Mouse (Mus musculus) midbrain, embryonic 10.5 days (tissue): ENCODE measurements around the gene Efnb2. TPM values are rescaled to one million over a fixed set of nuclear protein-coding genes. Genes with fewer than 3 reads are reported as not detected.
A peak's percentile ranks its signal among the peaks of the same experiment; 100 is the strongest.

ENCODE experiments used
- DNase-seq: peaks from one replicate; pipeline ENCODE4 v3.0.0-alpha.2; 2017; ENCODE audit warnings: low spot score
- H3K27ac ChIP-seq: fragments of 300-500 bp; sonication (generic); replicated peaks from 2 replicates; pipeline ENCODE4 v1.5.1; 2016; ENCODE audit warnings: mild to moderate bottlenecking
- H3K27me3 ChIP-seq: fragments of 300-500 bp; sonication (generic); 2 replicates; pipeline ENCODE4 v1.6.1; 2016; ENCODE audit warnings: low read depth, mild to moderate bottlenecking; ENCODE audit not compliant: poor library complexity, severe bottlenecking
- H3K36me3 ChIP-seq: fragments of 300-500 bp; sonication (generic); 2 replicates; pipeline ENCODE4 v1.6.1; 2016; ENCODE audit warnings: mild to moderate bottlenecking, moderate library complexity
- H3K4me1 ChIP-seq: fragments of 300-500 bp; sonication (generic); 2 replicates; pipeline ENCODE4 v1.6.1; 2016
- H3K4me3 ChIP-seq: fragments of 300-500 bp; sonication (generic); 2 replicates; pipeline ENCODE4 v1.5.1; 2016; ENCODE audit warnings: mild to moderate bottlenecking, moderate library complexity
- H3K9me3 ChIP-seq: fragments of 300-500 bp; sonication (generic); replicated peaks from 2 replicates; pipeline ENCODE4 v1.6.1; 2016; ENCODE audit warnings: mild to moderate bottlenecking
- WGBS: fragments of 180-500 bp; shearing (Covaris S2); methylation state at CpG from one replicate; pipeline ENCODE4 v1.1.7; 2016; 5-methylcytosine and 5-hydroxymethylcytosine counted together
- polyA plus RNA-seq: library from polyadenylated mRNA; unstranded; fragments of >200 nt; fragmentation: Nextera tagmentation; extraction: Ambion mirVana; gene quantifications from 2 replicates; pipeline ENCODE4 v1.2.1, GENCODE M21; 2016

The Efnb2 gene
- polyA plus RNA-seq, 1 experiment from 2014 or later = 15.8 TPM

DNA sequence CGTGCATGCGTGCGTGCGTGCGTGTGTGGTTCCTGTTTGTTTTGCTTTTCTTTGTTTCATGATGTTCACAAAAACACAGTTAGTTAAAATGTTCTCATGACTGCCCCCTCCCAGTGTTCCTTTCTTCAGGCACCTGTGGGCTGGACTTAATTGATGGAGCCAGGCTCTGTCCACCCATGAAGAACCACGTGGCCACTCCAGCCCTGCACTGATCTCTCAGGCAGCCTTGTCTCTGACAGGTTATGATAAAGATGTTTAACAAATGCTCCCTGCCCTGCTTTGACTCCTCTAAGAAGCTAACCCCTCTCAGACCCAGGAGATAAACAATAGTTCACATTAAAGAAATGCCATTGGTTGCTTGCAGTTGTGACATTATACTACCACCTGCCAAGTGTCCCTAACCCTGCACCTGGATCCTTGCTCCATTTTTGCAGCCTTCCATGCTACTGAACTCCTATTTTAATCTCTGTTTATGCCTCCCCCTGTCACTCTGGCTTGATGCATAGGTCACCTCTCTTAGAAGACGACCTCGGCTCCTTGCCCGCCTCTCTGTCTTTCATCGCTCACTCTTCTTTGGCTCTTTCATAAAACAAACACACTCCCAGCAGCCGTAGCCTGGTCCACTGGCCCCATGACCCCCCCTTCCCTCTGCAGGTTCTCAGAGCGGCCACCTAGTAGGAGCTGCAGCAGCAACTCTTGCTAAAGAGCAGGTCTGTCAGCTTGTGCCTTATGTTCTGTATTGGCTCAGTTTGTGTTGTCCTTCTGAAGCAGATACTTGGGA, 65.0 kb downstream of the Efnb2 start:
- DNase-seq = no peak
- Histone ChIP-seq H3K36me3 (no peaks in the 10 kb centered on the region), H3K27me3 (peaks cover 87% of the 10 kb centered on the region), H3K27ac (peak overlapping the region; percentile 28; the same call in 1 of the 2 replicates), H3K4me3 (no peak overlapping the region), H3K9me3 (no peaks in the 10 kb centered on the region), H3K4me1 (peaks cover 33% of the 10 kb centered on the region)
- WGBS = 50% methylated on average over 12 of the region's 12 CpGs

DNA sequence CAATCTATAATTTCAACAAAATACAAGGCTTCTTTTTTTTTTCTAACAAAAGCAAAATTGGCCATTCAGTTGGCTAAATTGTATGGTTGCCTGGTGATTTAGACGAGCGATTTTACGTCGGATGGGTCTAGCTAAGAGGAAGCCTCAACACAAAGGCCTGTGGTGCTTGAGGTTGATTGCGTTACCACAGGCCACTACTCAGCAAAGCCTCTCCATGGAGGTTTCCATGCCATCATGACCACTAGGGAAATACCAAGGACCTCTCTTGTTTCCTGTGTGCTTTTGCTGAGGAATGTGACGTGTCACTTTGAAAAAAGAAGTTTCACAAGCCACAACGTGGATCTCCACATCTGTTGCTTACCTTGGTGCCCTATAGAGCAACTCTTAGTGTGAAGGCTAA, 67.2 kb downstream of the Efnb2 start:
- Histone ChIP-seq H3K27me3 (peaks cover 82% of the 10 kb centered on the region), H3K9me3 (0 out of 2 replicates have a peak, but pooled peaks cover 5% of the 10 kb centered on the region), H3K4me3 (no peak overlapping the region), H3K36me3 (no peaks in the 10 kb centered on the region), H3K27ac (no peak overlapping the region), H3K4me1 (peaks cover 33% of the 10 kb centered on the region)
- WGBS = 86% methylated on average over 7 of the region's 7 CpGs
- DNase-seq = no peak

DNA sequence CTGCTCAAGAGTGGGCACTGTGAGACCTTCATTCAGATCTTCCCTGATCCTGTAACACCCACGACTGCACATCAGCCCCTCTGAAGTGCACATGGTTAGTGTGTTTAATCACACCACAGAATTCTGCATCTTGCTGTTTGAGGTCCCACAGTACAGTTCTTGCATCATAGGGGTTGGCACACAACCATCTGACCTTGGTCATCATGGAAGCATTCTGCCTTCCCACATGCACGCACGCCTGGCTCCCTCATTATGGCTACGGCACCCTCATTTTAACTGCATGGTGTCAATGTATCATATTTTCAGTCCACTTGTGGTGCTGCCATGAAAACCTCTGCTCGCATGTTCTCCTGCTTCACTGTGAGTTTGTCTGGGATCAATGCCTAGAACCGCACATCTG, 67.7 kb downstream of the Efnb2 start:
- no peak overlapping the region for H3K27ac ChIP-seq
- DNase-seq = no peak
- H3K36me3 ChIP-seq = no peaks in the 10 kb centered on the region
- peaks cover 77% of the 10 kb centered on the region for H3K27me3 ChIP-seq
- H3K4me1 ChIP-seq = peaks cover 29% of the 10 kb centered on the region
- 96% methylated on average over 6 of the region's 6 CpGs for WGBS
- H3K9me3 ChIP-seq = 0 out of 2 replicates have a peak, but pooled peaks cover 5% of the 10 kb centered on the region
- H3K4me3 ChIP-seq = no peak overlapping the region

DNA sequence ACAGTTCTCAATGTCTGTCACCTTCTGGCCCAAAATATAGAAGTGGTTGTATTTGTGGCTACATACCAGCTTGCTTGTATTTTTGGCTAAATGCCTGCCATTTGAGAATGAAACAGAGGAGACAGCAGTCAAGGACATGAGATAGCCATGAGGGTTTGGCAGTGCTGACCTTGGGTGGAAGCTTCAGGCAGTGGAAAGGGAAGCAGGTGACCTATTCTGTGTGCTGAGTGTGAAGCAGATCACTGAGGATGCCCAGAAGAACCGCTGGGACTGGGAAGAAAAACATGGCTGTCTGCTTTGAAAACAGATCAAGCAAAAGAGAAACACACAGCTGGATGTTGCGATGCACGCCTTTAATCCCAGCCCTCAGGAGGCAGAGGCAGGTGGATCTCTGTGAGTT, 68.7 kb downstream of the Efnb2 start:
- 91% methylated on average over 3 of the region's 3 CpGs for WGBS
- Histone ChIP-seq H3K27ac (no peak overlapping the region), H3K27me3 (peaks cover 67% of the 10 kb centered on the region), H3K4me3 (no peak overlapping the region), H3K4me1 (peaks cover 19% of the 10 kb centered on the region), H3K9me3 (0 out of 2 replicates have a peak, but pooled peaks cover 5% of the 10 kb centered on the region), H3K36me3 (no peaks in the 10 kb centered on the region)
- DNase-seq = no peak

DNA sequence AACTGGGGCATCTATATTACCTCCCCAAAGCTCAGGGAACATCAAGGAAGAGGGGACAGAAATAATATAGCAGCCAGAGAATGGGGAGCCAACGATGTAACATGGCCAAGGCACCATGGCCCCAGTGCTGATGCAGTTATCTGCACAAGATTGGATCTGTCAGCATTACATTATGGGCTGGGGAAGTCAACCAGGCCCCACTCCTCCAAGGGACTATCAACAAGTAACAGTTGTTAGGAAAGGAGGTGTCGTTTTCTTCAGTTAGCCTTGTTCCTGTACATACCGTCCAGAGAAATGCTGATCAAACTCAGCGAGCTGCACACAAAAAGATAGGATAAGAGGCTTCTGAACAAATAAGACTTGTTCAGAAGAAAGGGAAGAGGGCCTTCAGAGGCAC, 77.1 kb downstream of the Efnb2 start:
- no peak for DNase-seq
- H3K27me3 ChIP-seq = peaks cover 72% of the 10 kb centered on the region
- no peaks in the 10 kb centered on the region for H3K4me1 ChIP-seq
- no peak overlapping the region for H3K4me3 ChIP-seq
- no peak overlapping the region for H3K27ac ChIP-seq
- H3K9me3 ChIP-seq = no peaks in the 10 kb centered on the region
- 92% methylated on average over 4 of the region's 4 CpGs for WGBS
- H3K36me3 ChIP-seq = no peaks in the 10 kb centered on the region

DNA sequence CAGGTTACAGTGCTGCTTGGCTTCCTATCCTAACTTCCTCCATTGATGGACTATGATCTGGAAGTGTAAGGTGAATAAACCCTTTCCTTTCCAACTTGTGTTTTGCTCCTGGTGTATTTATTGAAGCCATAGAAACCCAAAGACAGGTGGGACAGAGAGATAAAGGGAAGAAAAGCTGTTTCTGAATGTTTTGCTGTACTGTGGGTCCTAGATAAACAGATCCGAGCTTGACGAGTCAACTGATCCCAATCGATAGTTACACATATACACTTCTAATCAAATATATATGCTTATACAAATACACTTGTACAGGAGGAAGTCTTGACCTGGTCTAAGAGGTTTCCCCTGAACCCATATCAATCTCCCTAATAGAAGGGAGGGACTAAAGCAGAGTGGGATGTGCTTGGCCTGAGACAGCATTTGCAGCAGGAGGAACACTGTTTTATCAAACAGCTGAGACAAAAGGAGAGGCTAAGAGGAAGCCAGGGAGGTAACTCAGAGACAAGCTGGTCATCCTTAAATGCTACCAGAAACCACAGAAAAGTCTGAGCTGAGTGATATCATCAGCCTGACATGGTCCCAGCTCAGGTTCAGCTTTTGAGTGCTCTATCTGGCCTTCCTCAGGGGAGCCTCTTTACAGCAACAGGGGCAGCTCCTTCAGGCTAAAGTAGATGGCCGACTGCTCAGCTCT, 77.6 kb downstream of the Efnb2 start:
- 87% methylated on average over 4 of the region's 4 CpGs for WGBS
- Histone ChIP-seq H3K4me3 (no peak overlapping the region), H3K27me3 (peaks cover 77% of the 10 kb centered on the region), H3K4me1 (peaks cover under 1% of the 10 kb centered on the region), H3K9me3 (no peaks in the 10 kb centered on the region), H3K27ac (no peak overlapping the region), H3K36me3 (no peaks in the 10 kb centered on the region)
- no peak for DNase-seq

DNA sequence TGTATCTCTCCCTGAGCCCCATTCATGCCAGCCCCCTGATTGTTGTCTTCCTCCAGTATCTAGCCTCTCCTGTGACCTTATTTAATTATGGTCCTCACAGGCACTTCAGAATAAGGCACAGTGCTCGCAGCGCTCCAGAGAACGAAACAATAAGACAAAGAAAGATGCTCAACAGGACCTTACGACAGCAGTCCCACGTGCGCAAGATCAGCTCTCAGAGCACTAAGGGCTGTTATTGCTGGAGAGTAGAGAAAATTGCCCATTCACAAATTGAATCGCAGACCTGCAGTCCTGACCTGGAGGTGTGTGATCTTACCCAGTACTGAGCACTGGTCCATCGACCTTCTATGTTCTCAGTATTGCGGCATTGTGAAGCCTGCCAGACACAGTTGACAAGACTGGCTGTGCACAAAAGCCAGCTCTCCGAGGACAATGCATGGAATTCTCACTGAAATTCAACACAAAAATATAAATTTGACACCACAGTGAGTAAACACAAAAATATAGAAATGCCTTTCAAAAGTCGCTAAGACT, 83.2 kb downstream of the Efnb2 start:
- Histone ChIP-seq H3K4me3 (no peak overlapping the region), H3K4me1 (peaks cover 57% of the 10 kb centered on the region), H3K36me3 (no peaks in the 10 kb centered on the region), H3K27ac (no peak overlapping the region), H3K27me3 (peaks cover 79% of the 10 kb centered on the region), H3K9me3 (no peaks in the 10 kb centered on the region)
- WGBS = 53% methylated on average over 11 of the region's 11 CpGs
- DNase-seq = no peak

DNA sequence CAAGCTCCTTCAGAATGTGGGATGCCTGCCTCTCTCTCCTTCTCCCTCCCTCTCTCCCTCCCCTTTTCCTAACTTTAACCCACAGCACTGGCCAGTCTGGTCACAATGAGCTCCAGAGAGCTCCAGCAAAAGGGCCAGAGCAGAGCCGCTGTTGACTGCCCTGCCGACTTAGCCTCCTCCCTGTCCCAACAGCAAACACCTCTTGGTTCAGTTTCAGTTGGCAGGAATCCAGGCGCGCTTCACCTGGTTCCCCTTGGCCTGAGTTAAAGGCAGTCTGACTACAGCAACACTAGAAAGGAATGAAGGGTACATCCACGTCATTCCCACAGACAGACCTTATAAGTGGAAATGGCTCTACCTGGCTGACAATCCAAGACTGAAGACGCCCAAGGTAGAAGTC, 84.2 kb downstream of the Efnb2 start:
- DNase-seq = no peak
- H3K4me3 ChIP-seq = no peak overlapping the region
- peak overlapping the region; percentile 42; the same call in 1 of the 2 replicates for H3K27ac ChIP-seq
- H3K36me3 ChIP-seq = no peaks in the 10 kb centered on the region
- no peaks in the 10 kb centered on the region for H3K9me3 ChIP-seq
- H3K4me1 ChIP-seq = peaks cover 66% of the 10 kb centered on the region
- 89% methylated on average over 6 of the region's 6 CpGs for WGBS
- peaks cover 77% of the 10 kb centered on the region for H3K27me3 ChIP-seq

DNA sequence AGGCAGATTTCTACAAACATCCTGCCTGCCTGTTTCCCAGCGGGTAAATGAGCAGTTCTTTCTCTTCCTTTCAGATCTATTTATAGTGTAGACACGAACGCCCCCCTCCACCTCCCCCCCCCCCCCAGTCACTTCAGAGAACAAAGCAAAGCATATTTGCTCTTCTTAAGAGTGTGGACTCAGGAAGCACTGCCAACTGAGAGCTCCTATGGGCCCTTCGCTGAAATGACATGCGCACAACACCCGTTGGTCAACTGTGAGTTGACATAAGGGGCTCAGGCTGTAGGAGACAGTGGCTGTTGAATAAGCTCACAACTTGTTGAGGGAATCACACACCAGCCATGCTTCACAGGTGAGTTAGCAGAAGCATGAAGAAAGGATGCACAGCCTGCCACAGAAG, 84.8 kb downstream of the Efnb2 start:
- WGBS = 53% methylated on average over 6 of the region's 6 CpGs
- peaks cover 66% of the 10 kb centered on the region for H3K4me1 ChIP-seq

DNA sequence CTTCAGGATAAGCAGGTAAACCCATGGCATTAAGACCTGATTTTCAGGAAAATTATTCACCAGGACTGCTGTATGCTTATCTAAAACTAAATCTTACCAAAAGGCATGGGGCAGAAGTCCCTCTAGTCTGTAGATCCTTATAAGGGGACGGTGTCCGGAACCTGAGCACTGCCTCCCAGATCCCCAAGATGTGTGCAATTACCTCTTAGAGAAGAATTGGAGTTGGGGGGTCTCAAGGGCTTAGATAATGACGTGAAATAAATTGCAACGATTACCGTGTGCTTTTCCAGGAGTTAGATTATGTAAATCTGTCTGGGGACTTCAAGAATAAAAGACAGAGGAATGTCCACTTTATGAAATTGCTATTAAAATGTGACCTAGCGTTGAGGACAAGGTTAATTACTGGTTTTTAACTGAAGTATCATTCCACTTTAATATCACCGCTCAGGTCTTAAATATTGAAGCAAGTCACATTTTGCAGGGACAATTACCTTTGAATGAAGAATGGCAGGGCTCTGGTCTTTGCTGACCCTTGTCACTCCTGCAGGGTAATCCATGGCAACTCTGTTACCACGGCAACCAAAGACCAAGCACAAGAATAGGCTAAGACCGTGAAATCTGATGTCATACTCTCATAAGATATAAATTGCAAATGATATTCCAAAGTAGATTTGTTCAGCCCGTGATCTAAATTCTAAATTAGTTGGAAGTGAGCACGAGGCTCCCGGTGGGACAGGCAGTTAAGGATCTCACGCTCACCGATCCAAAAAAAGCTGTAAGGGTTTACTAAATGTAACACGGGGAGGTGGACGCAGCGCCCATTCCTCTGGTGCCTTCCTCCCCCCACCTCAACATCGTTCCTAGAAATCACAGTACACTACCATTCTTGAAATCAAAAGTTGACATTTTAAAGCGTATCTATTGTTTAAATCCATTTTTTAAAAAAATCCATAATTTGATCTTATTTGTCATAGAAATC, 86.2 kb downstream of the Efnb2 start:
- H3K9me3 ChIP-seq = no peaks in the 10 kb centered on the region
- 25% methylated on average over 19 of the region's 19 CpGs for WGBS
- peaks cover 81% of the 10 kb centered on the region for H3K27me3 ChIP-seq
- peaks cover 66% of the 10 kb centered on the region for H3K4me1 ChIP-seq
- peak overlapping the region; percentile 29 for H3K4me3 ChIP-seq
- DNase-seq = peak; percentile 86
- H3K36me3 ChIP-seq = no peaks in the 10 kb centered on the region
- H3K27ac ChIP-seq = peak overlapping the region; percentile 55; the same call in 1 of the 2 replicates

More for the DNA sequence above, 84.8 kb downstream of the Efnb2 start:
- H3K9me3 ChIP-seq = no peaks in the 10 kb centered on the region
- DNase-seq = no peak
- H3K4me3 ChIP-seq = no peak overlapping the region
- peaks cover 80% of the 10 kb centered on the region for H3K27me3 ChIP-seq
- H3K27ac ChIP-seq = peak overlapping the region; percentile 42
- no peaks in the 10 kb centered on the region for H3K36me3 ChIP-seq

DNA sequence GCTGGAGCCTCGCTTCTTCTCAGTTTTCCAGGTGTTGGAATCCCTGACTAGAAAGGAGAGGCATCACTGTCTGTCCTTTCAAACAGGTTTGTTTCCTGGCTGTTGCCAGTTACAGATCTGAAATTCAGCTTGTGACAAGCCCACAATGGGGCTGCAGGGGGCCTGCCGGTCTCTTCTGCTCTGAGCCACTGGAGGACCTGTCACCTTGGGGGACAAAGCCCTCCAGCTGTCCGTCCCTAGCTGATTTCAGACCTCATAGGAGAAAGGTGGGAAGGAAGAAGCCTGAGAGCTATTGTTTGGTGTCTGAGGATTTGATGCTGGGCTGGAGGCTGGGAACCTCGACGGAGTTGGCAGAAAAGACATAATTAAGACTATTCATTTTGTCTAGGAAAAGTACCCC, 88.8 kb downstream of the Efnb2 start:
- Histone ChIP-seq H3K9me3 (no peaks in the 10 kb centered on the region), H3K27me3 (peaks cover 83% of the 10 kb centered on the region), H3K27ac (peak overlapping the region; percentile 64; the same call in 1 of the 2 replicates), H3K4me3 (no peak overlapping the region), H3K4me1 (peaks cover 53% of the 10 kb centered on the region), H3K36me3 (no peaks in the 10 kb centered on the region)
- WGBS = 13% methylated on average over 5 of the region's 5 CpGs
- peak; percentile 53 for DNase-seq

DNA sequence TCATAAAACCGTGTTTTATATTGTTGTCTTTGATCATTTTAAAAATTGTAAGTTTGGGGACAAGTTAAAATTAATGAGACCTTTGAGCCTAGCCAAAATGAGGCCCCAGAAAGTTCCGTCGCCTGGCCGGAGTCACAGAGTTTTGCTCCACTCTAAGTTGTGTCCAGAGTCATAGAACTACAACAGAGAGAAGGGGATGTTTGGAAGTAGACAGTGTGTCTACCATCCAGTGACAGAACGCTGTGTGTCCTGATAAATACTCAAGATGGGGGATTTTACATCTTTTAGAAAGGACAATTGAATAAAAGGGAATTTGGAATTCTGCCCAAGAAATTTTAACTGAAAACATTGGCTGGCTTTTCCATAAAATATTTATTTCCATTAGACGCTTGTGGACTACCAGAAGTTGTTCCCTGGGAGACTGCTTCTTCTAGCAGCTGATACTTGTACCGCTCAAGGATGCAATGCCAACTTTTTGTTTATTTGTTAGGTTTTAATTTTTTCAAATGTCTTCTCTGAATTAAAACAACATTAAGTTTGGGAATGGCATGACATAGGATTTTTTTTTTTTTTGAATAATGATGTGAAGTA, 89.3 kb downstream of the Efnb2 start:
- 91% methylated on average over 7 of the region's 7 CpGs for WGBS
- Histone ChIP-seq H3K4me1 (peaks cover 48% of the 10 kb centered on the region), H3K9me3 (no peaks in the 10 kb centered on the region), H3K27ac (no peak overlapping the region), H3K36me3 (no peaks in the 10 kb centered on the region), H3K4me3 (no peak overlapping the region), H3K27me3 (peaks cover 82% of the 10 kb centered on the region)
- no peak for DNase-seq
